Mouse (Mus musculus) kidney, adult 8-10 months (tissue): ENCODE measurements around the gene Lrrc1.
"Not testable (repeated sequence)": the region's sequence is repeated elsewhere in the genome, so short reads cannot be mapped to it uniquely, and the experiment has no call there.

Experiments
- DNase-seq, 2 experiments: peaks; one replicate each; pipeline ENCODE4 v3.0.0; 2022

The Lrrc1 gene

GRCm38 (mm10) chr9:77544354-77545067 lies at the start of gene Lrrc1:
Gene Lrrc1, minus strand, starts transcription at chr9:77544870.
- peak; percentile 81 to 85 for DNase-seq

GRCm38 (mm10) chr9:77592423-77592822 lies 47.8 kb upstream of the Lrrc1 start:
- no peak for DNase-seq

GRCm38 (mm10) chr9:77589496-77589895 lies 44.8 kb upstream of the Lrrc1 start:
- no peak for DNase-seq

- DNase-seq, result no peak
These were observed 42.9 kb upstream of the Lrrc1 start for GRCm38 (mm10) chr9:77587616-77588015.

- no peak for DNase-seq
These were observed 42.3 kb upstream of the Lrrc1 start for GRCm38 (mm10) chr9:77586806-77587591.

GRCm38 (mm10) chr9:77584746-77585145 lies 40.1 kb upstream of the Lrrc1 start:
- no peak for DNase-seq

- no peak for DNase-seq
These were observed 38.6 kb upstream of the Lrrc1 start for GRCm38 (mm10) chr9:77583302-77583701.

- no peak for DNase-seq
These were observed 35.2 kb upstream of the Lrrc1 start for GRCm38 (mm10) chr9:77579827-77580226.

- no peak for DNase-seq
These were observed 33.3 kb upstream of the Lrrc1 start for GRCm38 (mm10) chr9:77577931-77578330.

- DNase-seq, result no peak
These were observed 32.7 kb upstream of the Lrrc1 start for GRCm38 (mm10) chr9:77577409-77577808.

- DNase-seq, result no peak
These were observed 31.6 kb upstream of the Lrrc1 start for GRCm38 (mm10) chr9:77576320-77576719.

GRCm38 (mm10) chr9:77574996-77575395 lies 30.3 kb upstream of the Lrrc1 start:
- DNase-seq, result not testable (repeated sequence)

- no peak for DNase-seq
These were observed 27.2 kb upstream of the Lrrc1 start for GRCm38 (mm10) chr9:77571851-77572250.

GRCm38 (mm10) chr9:77568789-77569506 lies 24.3 kb upstream of the Lrrc1 start:
- no peak for DNase-seq

GRCm38 (mm10) chr9:77561827-77562226 lies 17.2 kb upstream of the Lrrc1 start:
- DNase-seq, result no peak

- no peak for DNase-seq
These were observed 13.3 kb upstream of the Lrrc1 start for GRCm38 (mm10) chr9:77557963-77558362.

- DNase-seq, result no peak
These were observed 12.5 kb upstream of the Lrrc1 start for GRCm38 (mm10) chr9:77557181-77557580.

- DNase-seq, result no peak
These were observed 11.8 kb upstream of the Lrrc1 start for GRCm38 (mm10) chr9:77556435-77556834.

GRCm38 (mm10) chr9:77553465-77553864 lies 8.8 kb upstream of the Lrrc1 start:
- no peak for DNase-seq

- peak in 1 of 2 experiments; percentile 26 for DNase-seq
These were observed 6.4 kb upstream of the Lrrc1 start for GRCm38 (mm10) chr9:77551036-77551512.

- peak; percentile 68 to 76 for DNase-seq
These were observed 1.3 kb upstream of the Lrrc1 start for GRCm38 (mm10) chr9:77546010-77546409.

- no peak for DNase-seq
These were observed 375 bp upstream of the Lrrc1 start for GRCm38 (mm10) chr9:77545068-77545421.
